Mouse (Mus musculus) neural tube, embryonic 15.5 days (tissue): ENCODE results near the gene Gtsf1. TPM values are rescaled to one million over a fixed set of nuclear protein-coding genes. Genes with fewer than 3 reads are reported as not detected.
"Not testable (repeated sequence)": the region's sequence is repeated elsewhere in the genome, so short reads cannot be mapped to it uniquely, and the experiment has no call there.

Experiments
- ATAC-seq: fragments of 200-750 bp; cut with Nextera tagmentation; 2 replicates; pipeline ENCODE4 v1.8.0; 2017; ENCODE audit warnings: mild to moderate bottlenecking, moderate TSS enrichment, moderate library complexity; ENCODE audit not compliant: low FRiP score
- H3K27ac ChIP-seq: fragments of 300-500 bp; sonication (generic); replicated peaks from 2 replicates; pipeline ENCODE4 v1.5.1; 2015; ENCODE audit warnings: mild to moderate bottlenecking, inconsistent platforms
- H3K27me3 ChIP-seq: fragments of 300-500 bp; sonication (generic); replicated peaks from 2 replicates; pipeline ENCODE4 v1.6.1; 2015; ENCODE audit warnings: inconsistent platforms
- H3K36me3 ChIP-seq: fragments of 300-500 bp; sonication (generic); 2 replicates; pipeline ENCODE4 v1.6.1; 2015; ENCODE audit warnings: inconsistent platforms
- H3K4me1 ChIP-seq: fragments of 300-500 bp; sonication (generic); 2 replicates; pipeline ENCODE4 v1.6.1; 2015; ENCODE audit warnings: inconsistent platforms
- H3K4me2 ChIP-seq: fragments of 300-500 bp; sonication (generic); 2 replicates; pipeline ENCODE4 v1.6.1; 2015; ENCODE audit warnings: inconsistent platforms, mild to moderate bottlenecking, moderate library complexity
- H3K4me3 ChIP-seq: fragments of 300-500 bp; sonication (generic); replicated peaks from 2 replicates; pipeline ENCODE4 v1.5.1; 2015; ENCODE audit warnings: mild to moderate bottlenecking, inconsistent platforms
- H3K9ac ChIP-seq: fragments of 300-500 bp; sonication (generic); replicated peaks from 2 replicates; pipeline ENCODE4 v1.6.1; 2015; ENCODE audit warnings: mild to moderate bottlenecking, inconsistent platforms
- H3K9me3 ChIP-seq: fragments of 300-500 bp; sonication (generic); replicated peaks from 2 replicates; pipeline ENCODE4 v1.6.1; 2016; ENCODE audit warnings: inconsistent platforms
- WGBS: fragments of 180-500 bp; shearing (Covaris S2); methylation state at CpG from one replicate; pipeline ENCODE4 v1.1.7; 2015; ENCODE audit warnings: mixed read lengths; 5-methylcytosine and 5-hydroxymethylcytosine counted together
- polyA plus RNA-seq: library from polyadenylated mRNA; unstranded; fragments of >200 nt; fragmentation: Nextera tagmentation; extraction: Ambion mirVana; gene quantifications from 2 replicates; pipeline ENCODE4 v1.2.1, GENCODE M21; 2015

Gtsf1 gene
- not detected in 2 replicates for polyA plus RNA-seq

GRCm38 (mm10) chr15:103430241-103430640 is at the start of gene Gtsf1:
TSS of gene Gtsf1 (minus strand) at chr15:103430470.
- Histone ChIP-seq H3K4me3 (no peak within 1 kb of the TSS), H3K36me3 (no peaks in the 10 kb centered on the region), H3K4me1 (no peaks in the 10 kb centered on the region), H3K27me3 (no peaks in the 10 kb centered on the region), H3K9me3 (no peaks in the 10 kb centered on the region), H3K27ac (no peak within 1 kb of the TSS), H3K4me2 (no peak within 1 kb of the TSS), H3K9ac (no peak within 1 kb of the TSS)
- ATAC-seq, result no peak
- 94% methylated on average over 16 of the region's 16 CpGs for WGBS

GRCm38 (mm10) chr15:103479080-103479606 is 48.9 kb upstream of the Gtsf1 start:
- Histone ChIP-seq H3K27ac (no peak overlapping the region), H3K4me1 (no peaks in the 10 kb centered on the region), H3K4me2 (no peak overlapping the region), H3K27me3 (no peaks in the 10 kb centered on the region), H3K36me3 (no peaks in the 10 kb centered on the region), H3K9ac (no peak overlapping the region), H3K4me3 (no peak overlapping the region), H3K9me3 (no peaks in the 10 kb centered on the region)
- 70% methylated on average over 1 of the region's 1 CpGs for WGBS
- no peak for ATAC-seq

- no peaks in the 10 kb centered on the region for H3K36me3 ChIP-seq
- 87% methylated on average over 5 of the region's 5 CpGs for WGBS
These were observed 43.5 kb upstream of the Gtsf1 start for GRCm38 (mm10) chr15:103473769-103474168.

GRCm38 (mm10) chr15:103473182-103473581 is 42.9 kb upstream of the Gtsf1 start:
- no peaks in the 10 kb centered on the region for H3K4me1 ChIP-seq
- 79% methylated on average over 7 of the region's 7 CpGs for WGBS
- H3K4me3 ChIP-seq, result no peak overlapping the region
- H3K27ac ChIP-seq, result no peak overlapping the region
- no peaks in the 10 kb centered on the region for H3K27me3 ChIP-seq
- H3K36me3 ChIP-seq, result no peaks in the 10 kb centered on the region
- H3K9ac ChIP-seq, result no peak overlapping the region
- H3K4me2 ChIP-seq, result no peak overlapping the region
- no peaks in the 10 kb centered on the region for H3K9me3 ChIP-seq
- ATAC-seq, result no peak

More at GRCm38 (mm10) chr15:103473769-103474168, 43.5 kb upstream of the Gtsf1 start:
- Histone ChIP-seq H3K9me3 (no peaks in the 10 kb centered on the region), H3K4me1 (no peaks in the 10 kb centered on the region), H3K27me3 (no peaks in the 10 kb centered on the region), H3K4me3 (no peak overlapping the region), H3K4me2 (no peak overlapping the region), H3K9ac (no peak overlapping the region), H3K27ac (no peak overlapping the region)
- ATAC-seq, result no peak

- no peak for ATAC-seq
- no peak overlapping the region for H3K4me3 ChIP-seq
- no peaks in the 10 kb centered on the region for H3K4me1 ChIP-seq
- no peaks in the 10 kb centered on the region for H3K9me3 ChIP-seq
- H3K36me3 ChIP-seq, result no peaks in the 10 kb centered on the region
- no peak overlapping the region for H3K9ac ChIP-seq
- H3K27me3 ChIP-seq, result no peaks in the 10 kb centered on the region
- no peak overlapping the region for H3K4me2 ChIP-seq
- WGBS, result 79% methylated on average over 3 of the region's 3 CpGs
- no peak overlapping the region for H3K27ac ChIP-seq
These were observed 42.0 kb upstream of the Gtsf1 start for GRCm38 (mm10) chr15:103472265-103472664.

- no peaks in the 10 kb centered on the region for H3K27me3 ChIP-seq
- ATAC-seq, result no peak
- WGBS, result 87% methylated on average over 7 of the region's 7 CpGs
- H3K36me3 ChIP-seq, result no peaks in the 10 kb centered on the region
- H3K9me3 ChIP-seq, result no peaks in the 10 kb centered on the region
- no peak overlapping the region for H3K4me3 ChIP-seq
- H3K4me1 ChIP-seq, result no peaks in the 10 kb centered on the region
- no peak overlapping the region for H3K27ac ChIP-seq
- H3K9ac ChIP-seq, result no peak overlapping the region
- H3K4me2 ChIP-seq, result no peak overlapping the region
These were observed 41.4 kb upstream of the Gtsf1 start for GRCm38 (mm10) chr15:103471488-103472194.

- no peaks in the 10 kb centered on the region for H3K27me3 ChIP-seq
- no peaks in the 10 kb centered on the region for H3K4me1 ChIP-seq
- H3K27ac ChIP-seq, result no peak overlapping the region
- no peak overlapping the region for H3K4me2 ChIP-seq
- H3K9me3 ChIP-seq, result no peaks in the 10 kb centered on the region
- ATAC-seq, result no peak
- H3K9ac ChIP-seq, result no peak overlapping the region
- 69% methylated on average over 7 of the region's 7 CpGs for WGBS
- no peaks in the 10 kb centered on the region for H3K36me3 ChIP-seq
- no peak overlapping the region for H3K4me3 ChIP-seq
These were observed 32.4 kb upstream of the Gtsf1 start for GRCm38 (mm10) chr15:103462539-103463261.

GRCm38 (mm10) chr15:103454449-103454848 is 24.2 kb upstream of the Gtsf1 start:
- no peak overlapping the region for H3K4me2 ChIP-seq
- H3K4me1 ChIP-seq, result no peaks in the 10 kb centered on the region
- H3K9me3 ChIP-seq, result no peaks in the 10 kb centered on the region
- no peak overlapping the region for H3K4me3 ChIP-seq
- H3K9ac ChIP-seq, result no peak overlapping the region
- ATAC-seq, result no peak
- WGBS, result 88% methylated on average over 6 of the region's 6 CpGs
- H3K27me3 ChIP-seq, result no peaks in the 10 kb centered on the region
- no peak overlapping the region for H3K27ac ChIP-seq
- no peaks in the 10 kb centered on the region for H3K36me3 ChIP-seq

GRCm38 (mm10) chr15:103453551-103454218 is 23.4 kb upstream of the Gtsf1 start, which contains the start of gene Nckap1l:
TSS of gene Nckap1l (plus strand) at chr15:103453794.
- Histone ChIP-seq H3K4me1 (no peaks in the 10 kb centered on the region), H3K9me3 (no peaks in the 10 kb centered on the region), H3K9ac (no peak within 1 kb of the TSS), H3K4me2 (no peak within 1 kb of the TSS), H3K27me3 (no peaks in the 10 kb centered on the region), H3K4me3 (no peak within 1 kb of the TSS), H3K36me3 (no peaks in the 10 kb centered on the region), H3K27ac (no peak within 1 kb of the TSS)
- ATAC-seq, result no peak
- 92% methylated on average over 13 of the region's 13 CpGs for WGBS

- WGBS, result 10% methylated on average over 3 of the region's 3 CpGs
- Histone ChIP-seq H3K27me3 (no peaks in the 10 kb centered on the region), H3K4me2 (no peak within 1 kb of the TSS), H3K27ac (no peak within 1 kb of the TSS), H3K4me1 (no peaks in the 10 kb centered on the region), H3K36me3 (no peaks in the 10 kb centered on the region), H3K4me3 (no peak within 1 kb of the TSS), H3K9me3 (no peaks in the 10 kb centered on the region), H3K9ac (no peak within 1 kb of the TSS)
- ATAC-seq, result no peak
These were observed 18.1 kb upstream of the Gtsf1 start, which contains the start of gene Gtsf2 for GRCm38 (mm10) chr15:103448369-103448768. TSS of gene Gtsf2 (minus strand) at chr15:103448469.

- H3K9ac ChIP-seq, ATAC-seq, H3K9me3 ChIP-seq, H3K4me2 ChIP-seq, H3K4me1 ChIP-seq, H3K27ac ChIP-seq, H3K36me3 ChIP-seq, H3K27me3 ChIP-seq, H3K4me3 ChIP-seq: not testable (repeated sequence)
- 78% methylated on average over 4 of the region's 4 CpGs for WGBS
These were observed 15.7 kb upstream of the Gtsf1 start for GRCm38 (mm10) chr15:103445966-103446365.
